Mouse (Mus musculus) MEL-GATA-1-ER (cell line): ENCODE measurements around the gene H2-Ab1.

Experiments used
- DNase-seq: peaks from one replicate; pipeline ENCODE4 v3.0.0-alpha.2; 2012; ENCODE audit warnings: low read depth; ENCODE audit errors: extremely low read depth

Gene H2-Ab1

GRCm38 (mm10) chr17:34238706-34239105, 18.8 kb upstream of the H2-Ab1 start, which contains the start of gene H2-Ob:
Gene H2-Ob, plus strand, starts transcription at chr17:34238903.
- DNase-seq, result peak; percentile 67

- DNase-seq, result peak; percentile 57
Measured at GRCm38 (mm10) chr17:34239601-34240041, 17.9 kb upstream of the H2-Ab1 start.

- no peak for DNase-seq
Measured at GRCm38 (mm10) chr17:34240366-34240765, 17.1 kb upstream of the H2-Ab1 start.

GRCm38 (mm10) chr17:34240916-34241315, 16.6 kb upstream of the H2-Ab1 start:
- no peak for DNase-seq

GRCm38 (mm10) chr17:34244656-34245055, 12.8 kb upstream of the H2-Ab1 start:
- no peak for DNase-seq

- no peak for DNase-seq
Measured at GRCm38 (mm10) chr17:34247047-34247446, 10.4 kb upstream of the H2-Ab1 start.

- DNase-seq, result no peak
Measured at GRCm38 (mm10) chr17:34248764-34249163, 8.7 kb upstream of the H2-Ab1 start.

GRCm38 (mm10) chr17:34249361-34249760, 8.1 kb upstream of the H2-Ab1 start:
- DNase-seq, result no peak

- DNase-seq, result no peak
Measured at GRCm38 (mm10) chr17:34249878-34250277, 7.6 kb upstream of the H2-Ab1 start.

GRCm38 (mm10) chr17:34251666-34252065, 5.8 kb upstream of the H2-Ab1 start:
- no peak for DNase-seq

- no peak for DNase-seq
Measured at GRCm38 (mm10) chr17:34256501-34256900, 988 bp upstream of the H2-Ab1 start.

- no peak for DNase-seq
Measured at GRCm38 (mm10) chr17:34260551-34260950, 3.1 kb downstream of the H2-Ab1 start.

- DNase-seq, result no peak
Measured at GRCm38 (mm10) chr17:34261502-34261901, 4.0 kb downstream of the H2-Ab1 start.

GRCm38 (mm10) chr17:34263068-34263467, 5.6 kb downstream of the H2-Ab1 start:
- DNase-seq, result no peak

- no peak for DNase-seq
Measured at GRCm38 (mm10) chr17:34263811-34264371, 6.4 kb downstream of the H2-Ab1 start.

GRCm38 (mm10) chr17:34264452-34265351, 7.2 kb downstream of the H2-Ab1 start:
- no peak for DNase-seq

GRCm38 (mm10) chr17:34268262-34268661, 10.8 kb downstream of the H2-Ab1 start:
- no peak for DNase-seq

GRCm38 (mm10) chr17:34268748-34269147, 11.3 kb downstream of the H2-Ab1 start:
- no peak for DNase-seq

- no peak for DNase-seq
Measured at GRCm38 (mm10) chr17:34269817-34270216, 12.3 kb downstream of the H2-Ab1 start.

- DNase-seq, result no peak
Measured at GRCm38 (mm10) chr17:34270230-34270629, 12.7 kb downstream of the H2-Ab1 start.

GRCm38 (mm10) chr17:34270940-34271339, 13.5 kb downstream of the H2-Ab1 start:
- DNase-seq, result no peak

GRCm38 (mm10) chr17:34272102-34272501, 14.6 kb downstream of the H2-Ab1 start:
- DNase-seq, result no peak
